Mouse (Mus musculus): ENCODE results near the gene Pabpn1.

GRCm38 (mm10) chr14:54938431-54939219 lies 46.3 kb downstream of the Pabpn1 start:
- TF ChIP-seq CTCF (IDR thresholded peaks at IDR 0.05; ENCODE audit: low read depth, low read length) (no peak), GATA1 (IDR thresholded peaks at IDR 0.05; ENCODE audit: borderline replicate concordance, low read length) (no peak), TAL1 (conservative IDR thresholded peaks at IDR 0.05; ENCODE audit: low read depth, low read length) (no peak), POLR2AphosphoS5 (IDR thresholded peaks at IDR 0.05; ENCODE audit: insufficient replicate concordance, low read depth, low read length) (no peak), GATA2 (IDR thresholded peaks at IDR 0.05; ENCODE audit: borderline replicate concordance, low read depth, low read length) (no peak)
